Mouse (Mus musculus) adrenal gland (tissue): Measurements from ENCODE around the gene Stard10.

Experiments
- intact Hi-C: fragments of 180-260 bp; cut with DNase I; formaldehyde crosslinking; loops from one replicate; pipeline ENCODE4 v1.15.1; 2025

Stard10 gene

DNA sequence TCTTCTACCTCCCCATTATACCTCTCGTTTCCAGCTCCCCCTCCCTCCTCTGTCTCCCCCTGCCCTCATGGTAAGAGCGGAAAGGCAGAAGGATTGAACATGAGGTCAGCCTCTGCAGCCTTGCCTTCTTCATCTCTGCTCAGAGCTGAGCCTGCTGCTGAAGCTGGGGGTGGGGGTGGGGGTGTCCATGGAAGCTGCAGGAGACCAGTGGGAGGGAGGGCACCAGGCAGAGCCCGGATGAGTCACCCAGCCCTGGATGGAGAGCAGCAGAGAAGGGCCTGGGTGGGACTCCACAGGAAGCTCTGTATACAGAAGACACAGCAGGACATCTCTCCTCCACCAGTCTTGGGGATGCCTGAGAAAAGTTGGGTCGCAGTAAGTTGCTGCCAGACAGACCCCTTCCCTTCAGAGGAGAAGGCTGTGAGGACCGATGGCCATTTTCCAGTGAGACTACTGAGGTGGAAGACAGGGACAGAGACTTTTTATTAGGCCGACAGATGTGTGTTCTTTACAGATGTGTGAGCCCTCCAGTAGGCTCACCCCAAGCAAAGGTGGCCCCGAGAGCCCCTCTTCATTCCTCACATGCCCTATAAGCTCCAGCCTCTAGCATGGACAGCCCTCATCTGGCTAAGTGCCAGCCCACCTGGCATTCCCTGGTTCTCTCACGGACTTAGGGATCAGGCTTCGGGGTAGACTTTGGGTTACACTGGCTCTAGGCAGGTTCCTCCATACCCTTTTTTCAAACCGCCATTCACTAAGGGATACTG lies 13.4 kb downstream of the Stard10 start:
- intact Hi-C loops, result no loop called here

DNA sequence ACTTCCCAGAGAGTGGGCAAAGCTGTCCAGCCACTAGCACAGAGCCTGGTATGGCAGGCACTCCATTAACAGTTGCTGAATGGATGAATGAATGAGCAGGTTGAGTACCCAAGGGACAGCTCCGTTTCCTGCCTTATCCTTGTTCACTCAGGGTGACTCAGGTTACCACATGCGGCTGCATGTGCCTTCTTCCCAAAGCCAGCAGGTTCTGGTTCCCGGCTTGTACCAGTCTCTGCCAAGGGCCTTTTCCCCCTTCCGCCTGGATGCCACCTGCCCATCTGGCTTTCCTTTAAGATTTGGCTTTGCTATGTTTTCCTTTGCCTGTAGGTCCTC lies 13.9 kb downstream of the Stard10 start:
- intact Hi-C loops, result no loop called here

GRCm38 (mm10) chr7:101332045-101332831 lies 15.4 kb downstream of the Stard10 start:
- intact Hi-C loops, result no loop called here

GRCm38 (mm10) chr7:101335228-101335627 lies 18.3 kb downstream of the Stard10 start:
- intact Hi-C loops, result no loop called here

DNA sequence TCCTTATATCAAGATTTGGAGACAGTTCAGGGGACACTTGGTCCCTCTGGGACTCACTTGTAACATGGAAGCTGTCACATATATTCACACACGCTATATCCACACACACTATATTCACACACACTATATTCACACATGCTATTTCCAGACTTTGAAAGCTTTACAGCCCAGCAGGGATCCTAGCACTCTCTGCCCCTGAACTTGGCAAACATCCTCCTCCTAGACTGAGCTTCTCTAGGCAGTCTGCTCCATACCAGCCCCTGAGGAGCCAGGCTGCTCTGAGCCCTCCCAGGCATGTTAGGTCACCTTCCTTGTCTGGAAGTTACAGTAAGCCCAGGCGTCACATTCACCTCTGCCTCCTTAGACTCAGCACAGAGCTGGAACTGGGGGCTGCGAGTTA lies 19.8 kb downstream of the Stard10 start:
- intact Hi-C loops, result no loop called here

DNA sequence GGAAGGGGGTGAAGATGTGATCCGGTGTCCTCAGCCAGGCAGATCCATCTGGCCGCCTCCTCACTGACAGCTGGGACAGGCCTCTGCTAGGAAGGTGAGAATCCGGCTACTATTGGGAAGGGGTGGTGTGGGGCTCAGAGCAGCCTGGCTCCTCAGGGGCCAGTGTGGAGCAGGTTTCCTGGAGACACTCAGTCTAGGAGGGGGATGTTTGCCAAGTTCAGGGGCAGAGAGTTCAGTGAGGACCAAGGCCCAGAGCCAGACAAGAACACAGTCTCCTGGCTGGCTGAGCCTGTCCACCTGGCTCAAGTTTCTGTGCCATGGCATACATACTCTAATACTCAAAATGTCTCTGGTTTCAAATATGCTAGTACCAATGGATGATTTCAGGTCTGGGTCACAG lies 20.5 kb downstream of the Stard10 start:
- intact Hi-C loops, result no loop called here

GRCm38 (mm10) chr7:101341405-101341804 lies 24.5 kb downstream of the Stard10 start:
- intact Hi-C loops, result no loop called here

DNA sequence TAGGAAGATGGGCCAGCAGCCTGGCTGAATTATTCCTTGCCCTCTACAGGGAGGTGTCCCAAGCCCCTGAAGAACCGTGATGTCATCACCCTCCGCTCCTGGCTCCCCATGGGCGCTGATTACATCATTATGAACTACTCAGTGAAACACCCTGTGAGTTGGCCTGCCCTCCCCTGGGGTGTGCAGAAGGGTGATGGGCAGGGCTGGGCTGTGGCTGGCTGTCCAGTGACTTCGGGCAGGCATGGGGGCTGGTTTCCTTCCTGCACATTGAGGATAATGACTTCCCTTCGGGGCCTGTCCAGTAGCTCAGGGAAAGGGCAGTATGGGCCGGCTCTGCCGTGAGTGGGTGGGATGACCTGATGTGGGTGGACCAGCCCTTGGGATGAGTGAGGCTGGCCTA lies 26.2 kb downstream of the Stard10 start:
- intact Hi-C loops, result no loop called here

- intact Hi-C loops, result no loop called here
Observed at GRCm38 (mm10) chr7:101344892-101345291, 28.0 kb downstream of the Stard10 start.

DNA sequence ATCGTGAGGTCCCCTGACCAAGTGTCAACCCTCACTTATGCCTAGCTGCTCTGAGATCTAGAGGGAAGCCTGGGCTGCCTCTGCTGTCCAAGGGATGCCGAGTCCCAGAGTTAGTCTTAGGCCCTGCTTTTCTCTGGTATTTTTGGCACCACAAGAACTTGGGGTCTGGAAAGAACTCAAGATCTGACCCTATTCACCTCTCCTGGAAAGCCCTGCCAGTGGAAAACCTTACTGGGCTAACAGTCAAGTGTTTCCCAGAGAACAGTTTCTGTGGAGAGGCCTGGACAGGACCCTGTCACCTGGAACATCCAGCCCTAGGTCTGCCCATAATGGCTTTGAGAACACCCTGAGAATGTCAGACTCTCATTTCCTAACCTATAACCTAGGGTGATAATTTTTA lies 30.1 kb downstream of the Stard10 start:
- intact Hi-C loops, result no loop called here

DNA sequence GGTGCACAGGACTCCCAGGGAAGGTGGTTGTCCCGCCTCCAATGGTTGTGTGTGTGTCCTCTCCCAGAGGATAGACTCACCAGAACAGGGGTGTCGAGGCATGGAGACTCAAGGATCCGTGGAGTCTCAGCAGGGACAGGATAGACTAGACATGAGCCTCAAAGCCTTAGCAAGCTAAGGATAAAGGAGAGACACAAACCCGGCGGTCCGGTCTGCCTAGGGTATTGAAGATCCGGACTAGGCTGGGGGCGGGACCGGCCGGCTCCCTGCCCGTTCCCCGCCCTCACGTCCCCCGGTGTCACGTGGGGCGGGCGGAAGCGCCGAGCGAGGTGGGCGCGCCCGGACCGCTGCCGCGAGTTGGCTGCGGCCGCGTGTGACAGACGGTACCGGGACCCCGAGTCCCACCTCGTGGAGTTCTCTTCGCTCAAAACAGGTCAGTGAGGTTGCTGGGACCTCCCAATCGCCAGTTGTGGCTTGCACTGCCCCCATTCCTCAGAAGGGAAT lies 30.9 kb downstream of the Stard10 start, which contains the start of gene Arap1:
Gene Arap1, plus strand, starts transcription at position 301 of the 504 bp plus-strand sequence.
- intact Hi-C loops, result no loop called here

DNA sequence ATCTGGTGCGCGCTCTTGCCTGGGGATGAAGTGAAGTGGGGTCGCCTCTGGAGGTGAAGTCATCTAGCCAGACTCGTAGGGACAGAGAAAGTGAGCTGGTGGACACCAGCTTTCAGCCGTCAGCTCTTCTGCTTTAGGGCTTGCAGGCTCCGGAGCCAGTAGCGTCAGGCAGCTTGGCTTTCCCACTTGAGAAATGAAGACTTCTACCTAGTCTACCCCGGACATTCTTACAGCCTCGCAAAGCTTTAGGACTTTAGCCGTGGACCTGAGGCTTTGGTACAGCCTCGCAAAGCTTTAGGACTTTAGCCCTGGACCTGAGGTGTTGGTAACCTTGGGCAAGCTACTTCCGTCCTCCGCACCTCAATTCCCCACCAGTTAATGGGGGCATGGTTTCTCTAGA lies 31.4 kb downstream of the Stard10 start:
- intact Hi-C loops, result no loop called here

DNA sequence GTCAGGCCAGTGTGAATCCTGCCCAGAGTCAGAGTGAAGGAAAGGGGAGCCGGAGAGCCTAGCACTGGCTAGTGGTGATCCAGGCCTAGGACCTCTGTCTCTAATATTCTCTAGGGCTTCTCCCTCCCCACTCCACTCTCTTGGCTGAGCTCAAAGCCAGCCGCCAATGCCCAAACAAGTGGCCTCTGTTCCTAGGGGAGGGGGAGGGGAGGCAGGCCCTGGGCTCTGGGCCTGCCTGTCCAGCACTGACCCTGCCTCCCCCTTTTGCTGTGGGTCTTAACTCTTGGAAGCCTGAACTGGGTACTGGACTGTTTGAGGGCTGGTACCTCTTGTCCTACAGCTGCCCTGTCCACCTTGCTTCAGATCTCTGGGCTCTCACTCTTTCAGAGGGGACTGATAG lies 33.0 kb downstream of the Stard10 start:
- intact Hi-C loops, result no loop called here

GRCm38 (mm10) chr7:101352404-101352803 lies 35.5 kb downstream of the Stard10 start:
- intact Hi-C loops, result no loop called here

GRCm38 (mm10) chr7:101354423-101354822 lies 37.5 kb downstream of the Stard10 start:
- intact Hi-C loops, result no loop called here

- intact Hi-C loops, result no loop called here
Observed at GRCm38 (mm10) chr7:101355551-101356100, 38.7 kb downstream of the Stard10 start.

- intact Hi-C loops, result no loop called here
Observed at GRCm38 (mm10) chr7:101356868-101357267, 40.0 kb downstream of the Stard10 start.

DNA sequence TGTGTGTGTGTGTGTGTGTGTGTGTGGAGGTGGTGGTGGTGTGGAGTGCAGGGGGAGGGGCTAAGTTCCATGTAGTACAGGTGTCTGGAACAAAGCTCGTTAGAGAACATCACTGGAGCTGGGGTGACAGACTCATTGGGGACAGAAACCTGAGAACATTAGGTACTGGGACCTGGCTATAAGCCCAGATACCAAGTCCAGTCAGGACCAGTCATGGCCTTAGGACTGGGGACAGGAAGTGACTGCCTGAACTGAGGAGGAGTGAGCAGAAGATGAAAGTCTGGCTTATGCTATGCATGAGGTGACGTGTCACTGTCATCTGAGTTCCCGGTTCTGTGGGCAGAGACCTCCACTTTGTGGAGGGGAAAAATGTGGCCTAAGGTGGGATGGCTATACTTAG lies 43.5 kb downstream of the Stard10 start:
- intact Hi-C loops, result no loop called here

- intact Hi-C loops, result no loop called here
Observed at GRCm38 (mm10) chr7:101361021-101361420, 44.1 kb downstream of the Stard10 start.

GRCm38 (mm10) chr7:101361767-101362166 lies 44.9 kb downstream of the Stard10 start:
- intact Hi-C loops, result no loop called here

DNA sequence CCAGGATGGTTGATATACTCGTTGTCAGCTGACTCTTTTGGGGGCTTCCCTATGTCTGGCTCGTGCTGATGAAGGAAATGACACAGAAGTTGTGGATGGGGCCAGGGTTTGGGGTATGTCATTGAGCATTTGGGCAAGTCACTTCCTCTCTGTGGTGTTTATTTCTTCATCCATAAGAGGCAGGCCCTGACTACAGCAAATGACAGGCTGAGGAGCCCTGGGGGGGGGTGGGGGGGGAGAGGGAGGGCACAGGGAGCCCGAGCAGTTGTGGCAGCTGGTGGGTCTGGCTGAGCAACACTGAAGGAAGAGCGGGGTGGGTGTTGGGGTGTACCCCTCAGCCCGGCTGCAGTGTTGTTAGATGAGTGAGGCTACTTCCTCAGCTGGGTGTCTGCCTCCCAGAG lies 45.9 kb downstream of the Stard10 start:
- intact Hi-C loops, result no loop called here

DNA sequence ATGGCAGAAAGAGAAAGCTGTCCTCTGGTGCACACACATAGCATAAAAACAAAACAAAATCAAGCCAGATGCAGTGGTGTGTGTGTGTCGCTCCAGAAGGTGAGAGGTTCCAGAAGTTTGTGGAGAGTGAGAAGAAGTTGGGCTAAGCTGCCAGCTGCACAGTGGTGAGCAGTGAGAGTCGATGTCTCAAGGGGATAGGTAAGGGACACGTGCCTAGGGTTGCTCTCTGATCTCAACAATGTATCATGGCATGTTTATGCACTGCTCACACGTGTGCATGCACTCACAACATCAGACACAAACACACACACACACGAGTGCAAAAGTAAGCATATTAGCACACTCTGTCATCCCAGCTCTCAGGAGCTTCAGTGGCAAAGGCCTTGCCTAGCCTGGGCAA lies 47.0 kb downstream of the Stard10 start:
- intact Hi-C loops, result no loop called here
